Mouse (Mus musculus) thymus, postnatal 0 days (tissue): ENCODE measurements around the gene Supt20. TPM values are rescaled to one million over a fixed set of nuclear protein-coding genes. Genes with fewer than 3 reads are reported as not detected.
"Not testable (repeated sequence)": the region's sequence is repeated elsewhere in the genome, so short reads cannot be mapped to it uniquely, and the experiment has no call there.

Experiments
- DNase-seq: peaks from one replicate; pipeline ENCODE4 v3.0.0-alpha.2; 2015; ENCODE audit warnings: low spot score
- polyA plus RNA-seq: library from polyadenylated mRNA; unstranded; fragments of >200 nt; fragmentation: Nextera tagmentation; extraction: Ambion mirVana; gene quantifications from 2 replicates; pipeline ENCODE4 v1.2.1, GENCODE M21; 2015

Supt20 gene
- polyA plus RNA-seq, 1 experiment from 2014 or later, result 85.1 TPM

DNA sequence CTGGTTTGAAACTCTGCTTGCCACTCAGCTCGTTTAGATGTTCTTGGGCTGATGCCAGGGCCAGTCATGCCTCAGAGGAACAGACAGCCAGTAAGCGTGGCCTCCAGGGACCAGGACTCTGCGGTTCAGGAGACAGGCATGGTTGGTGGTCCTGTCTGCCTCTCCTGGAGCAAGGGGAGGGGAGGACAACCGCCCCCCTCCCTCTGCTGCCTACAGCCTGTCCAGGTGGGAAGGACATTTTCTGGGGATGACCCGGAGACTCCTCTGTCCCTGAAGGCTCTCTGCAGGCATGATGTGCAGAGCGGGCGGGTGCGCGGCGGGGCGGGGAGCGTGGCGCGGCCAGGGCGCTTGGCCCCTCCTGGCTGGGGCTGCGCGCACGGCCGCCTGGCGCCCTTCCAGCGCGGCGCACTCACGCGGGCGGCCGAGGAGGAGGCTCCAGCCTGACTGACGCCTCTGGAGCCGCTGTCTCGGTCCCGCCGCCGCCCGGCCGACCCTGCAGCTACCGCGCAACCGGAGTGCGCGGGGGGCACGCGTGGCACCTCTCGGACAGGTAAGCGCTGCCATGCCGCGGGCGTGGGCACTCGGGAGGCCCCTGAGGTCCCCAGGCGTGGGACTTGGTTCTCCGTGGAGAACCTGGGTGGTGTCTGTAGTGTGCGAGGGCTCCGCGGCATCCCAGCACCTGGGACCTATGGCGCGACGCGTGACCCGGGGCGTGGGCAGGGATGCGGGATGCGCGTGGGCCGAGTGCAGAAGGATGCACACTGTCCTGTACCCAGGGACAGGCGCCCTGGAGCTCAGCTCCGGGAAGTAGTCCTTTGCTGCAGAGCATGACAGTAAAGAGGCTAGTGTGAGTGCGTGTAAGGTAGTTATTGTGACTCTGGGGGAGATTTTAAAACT, 62.8 kb downstream of the Supt20 start, which contains the start of gene Smad9:
TSS of gene Smad9 (plus strand) at position 438 of the 897 bp plus-strand sequence.
- no peak for DNase-seq

DNA sequence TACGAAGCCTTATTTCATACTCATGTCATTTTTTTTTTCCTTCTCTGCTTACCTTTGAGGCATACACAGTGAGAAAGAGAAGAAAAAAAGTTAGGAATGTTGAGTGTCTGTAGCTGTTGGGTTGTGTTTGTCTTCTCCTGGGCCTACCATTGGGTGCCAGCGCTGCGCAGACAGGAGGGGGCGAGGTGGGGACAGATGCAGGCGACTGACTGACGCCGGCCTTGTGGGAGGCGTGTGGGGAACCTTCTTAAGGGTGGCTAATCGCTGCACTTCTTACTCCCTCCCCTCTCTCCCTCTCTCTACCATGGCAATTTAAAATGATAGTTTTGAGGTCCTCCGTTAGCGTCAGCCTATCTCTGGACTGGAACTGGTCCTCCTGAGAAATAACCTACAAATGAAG, 63.5 kb downstream of the Supt20 start:
- DNase-seq, result no peak

DNA sequence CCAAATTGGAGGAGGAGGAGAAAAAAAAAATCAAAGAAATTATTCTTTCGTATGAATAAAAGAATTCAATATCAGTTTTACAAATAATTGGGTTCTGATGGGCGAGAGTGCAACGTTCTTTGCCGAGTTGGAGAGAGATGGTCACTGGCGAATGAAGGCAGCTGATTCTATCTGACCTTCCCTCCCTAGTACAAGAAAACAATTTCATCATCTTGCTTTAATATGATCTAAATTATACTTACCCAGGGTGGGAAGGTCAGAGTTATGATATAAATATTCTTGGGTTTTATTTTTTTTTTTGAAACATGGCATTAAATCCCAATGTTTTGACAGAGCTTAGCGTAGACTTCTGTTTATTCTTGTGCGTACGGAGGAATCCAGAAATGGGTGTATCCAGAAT, 64.8 kb downstream of the Supt20 start:
- DNase-seq, result no peak

DNA sequence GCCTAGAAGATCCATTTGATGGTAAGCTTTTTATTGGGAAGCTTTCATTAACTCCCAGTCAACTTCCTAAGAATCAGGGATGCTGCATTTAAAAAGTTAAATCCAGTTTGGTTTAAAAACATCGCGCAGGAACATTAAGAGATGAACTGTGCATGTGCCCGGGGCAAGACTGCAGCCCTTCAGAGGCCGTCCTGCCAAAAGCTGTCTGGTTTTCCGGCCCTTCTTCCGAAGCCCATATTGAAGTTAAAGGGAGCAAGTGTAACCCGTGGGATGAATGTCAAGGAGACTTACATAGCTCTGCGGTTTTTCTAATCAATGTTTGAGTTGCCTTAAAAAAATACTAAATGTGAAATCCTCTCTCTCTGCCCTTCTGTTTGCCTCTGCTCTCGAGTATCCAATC, 66.6 kb downstream of the Supt20 start:
- DNase-seq, result no peak

DNA sequence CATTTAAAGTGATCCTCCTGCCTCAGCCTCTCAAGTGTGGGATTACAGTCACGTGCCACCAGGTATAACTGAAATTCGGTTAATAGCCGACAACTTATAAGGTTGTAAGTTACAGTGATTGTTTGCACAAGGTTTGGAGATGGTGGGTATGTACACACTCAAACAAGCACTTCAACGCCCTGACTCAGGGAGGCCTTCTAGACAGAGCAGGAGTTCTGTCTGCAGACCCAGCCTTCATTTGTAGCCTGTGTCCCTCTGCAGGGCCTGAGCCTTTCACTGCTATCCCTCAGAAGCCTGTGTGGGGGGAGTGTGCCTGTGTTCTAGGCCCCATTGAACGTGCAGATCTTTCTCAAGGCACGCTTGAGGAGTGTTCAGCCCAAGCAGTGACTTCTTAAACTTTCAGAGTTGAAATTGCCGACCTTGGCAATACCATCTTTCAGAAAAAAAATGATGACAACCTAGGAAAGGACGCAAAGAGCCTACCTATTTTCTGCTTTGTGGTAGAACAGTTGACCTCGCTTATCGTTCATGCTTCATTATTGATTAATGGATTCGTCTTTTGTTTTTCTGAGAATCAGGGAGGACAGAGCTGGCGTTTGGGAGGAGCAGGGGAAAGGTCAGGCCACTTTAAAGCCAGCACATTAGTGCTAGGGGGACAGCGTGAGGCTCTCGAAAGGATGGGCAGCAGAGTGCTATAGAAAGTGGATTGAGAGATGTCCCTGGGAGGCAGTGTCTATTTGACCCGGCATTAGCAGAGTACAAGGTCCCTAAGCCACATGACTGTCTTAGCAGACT, 67.9 kb downstream of the Supt20 start:
- DNase-seq, result no peak

DNA sequence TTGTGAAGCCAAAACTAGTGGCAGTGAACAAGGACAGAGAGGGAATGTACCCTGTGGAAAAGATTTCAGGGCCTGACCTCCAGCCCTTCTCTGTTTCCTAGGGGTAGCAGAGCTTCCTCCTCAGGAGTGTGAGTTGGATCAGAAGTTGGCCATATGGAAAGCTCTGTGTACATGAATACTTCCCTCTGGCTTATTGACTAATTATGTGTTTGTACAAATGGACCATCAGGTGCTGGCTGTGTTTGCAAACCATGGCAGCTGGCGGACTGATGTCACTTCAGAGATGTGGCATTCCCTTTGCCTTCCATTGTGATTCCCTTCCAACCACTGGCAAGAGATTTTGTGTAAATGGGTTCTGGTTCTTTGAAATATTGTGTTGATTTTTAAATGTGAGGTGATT, 68.7 kb downstream of the Supt20 start:
- DNase-seq, result no peak

DNA sequence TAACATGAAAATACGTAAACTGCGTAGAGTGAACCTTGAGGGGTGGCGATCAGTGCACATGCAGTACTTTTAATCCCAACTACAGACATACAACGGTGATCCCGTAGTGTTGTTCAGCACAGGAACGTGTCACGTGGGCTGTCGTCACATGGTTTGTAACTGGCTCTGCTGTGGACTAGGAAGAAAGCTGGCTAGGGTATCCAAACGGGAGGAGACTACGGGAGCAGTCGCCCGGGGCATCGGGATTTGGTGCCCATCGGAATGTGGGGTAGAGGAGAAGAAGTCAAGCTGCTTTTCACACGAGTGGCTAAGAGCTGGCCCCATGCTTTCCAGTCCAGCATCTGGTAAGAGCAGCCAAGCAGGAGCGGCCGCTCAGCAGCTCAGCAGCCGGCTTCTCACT, 71.8 kb downstream of the Supt20 start:
- no peak for DNase-seq

DNA sequence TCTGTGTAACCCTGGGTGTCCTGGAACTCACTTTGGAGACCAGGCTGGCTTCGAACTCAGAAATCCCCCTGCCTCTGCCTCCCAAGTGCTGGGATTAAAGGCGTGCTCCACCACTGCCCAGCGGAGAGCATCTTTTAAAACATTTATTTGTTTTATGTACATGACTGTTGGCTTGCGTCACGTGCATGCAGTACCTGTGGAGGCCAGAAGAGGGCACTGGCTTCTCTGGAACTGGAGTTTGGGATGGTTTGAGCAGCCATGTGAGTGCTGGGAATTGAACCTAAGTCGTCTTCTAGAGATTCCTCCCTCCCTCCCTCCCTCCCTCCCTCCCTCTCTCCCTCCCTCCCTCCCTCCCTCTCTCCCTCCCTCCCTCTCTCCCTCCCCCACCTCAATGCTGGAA, 72.9 kb downstream of the Supt20 start:
- DNase-seq, result not testable (repeated sequence)

DNA sequence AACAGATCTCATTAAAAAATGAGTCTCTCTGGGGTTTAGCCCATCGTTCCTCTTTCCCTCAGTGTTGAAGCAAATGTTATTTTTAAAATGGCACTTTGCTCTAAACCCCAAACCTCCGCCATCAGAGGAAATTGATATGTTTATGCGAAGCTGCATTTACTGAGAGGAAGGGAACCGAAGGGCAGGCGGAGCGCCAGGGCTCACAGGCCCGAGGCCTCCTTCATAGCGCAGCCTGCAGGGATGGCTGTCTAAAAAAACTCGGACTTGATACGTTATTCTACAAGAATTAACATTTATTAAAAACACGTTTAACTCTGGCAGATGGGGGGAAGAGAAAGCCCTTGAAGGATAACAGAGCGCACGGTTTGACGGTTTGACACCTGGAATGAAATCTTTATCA, 73.4 kb downstream of the Supt20 start:
- DNase-seq, result no peak

DNA sequence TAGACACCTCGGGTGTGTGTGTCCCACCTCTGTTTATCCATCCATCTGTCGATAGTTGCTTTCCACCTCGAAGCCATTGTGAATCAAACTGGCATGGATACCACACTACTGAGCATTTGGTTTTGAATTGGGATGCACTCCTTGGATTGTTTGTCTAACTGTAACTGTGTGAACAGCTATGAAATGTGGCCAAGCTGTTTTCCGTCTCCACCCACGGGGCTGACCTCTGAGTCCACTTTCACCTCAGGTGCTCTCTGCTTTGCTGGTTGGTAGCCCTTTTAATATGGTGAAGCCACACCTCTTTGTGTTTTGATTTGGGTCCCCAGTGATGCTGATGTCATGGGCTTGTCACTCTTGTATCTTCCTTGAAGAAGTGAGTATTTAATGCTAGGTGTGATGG, 74.2 kb downstream of the Supt20 start:
- no peak for DNase-seq

DNA sequence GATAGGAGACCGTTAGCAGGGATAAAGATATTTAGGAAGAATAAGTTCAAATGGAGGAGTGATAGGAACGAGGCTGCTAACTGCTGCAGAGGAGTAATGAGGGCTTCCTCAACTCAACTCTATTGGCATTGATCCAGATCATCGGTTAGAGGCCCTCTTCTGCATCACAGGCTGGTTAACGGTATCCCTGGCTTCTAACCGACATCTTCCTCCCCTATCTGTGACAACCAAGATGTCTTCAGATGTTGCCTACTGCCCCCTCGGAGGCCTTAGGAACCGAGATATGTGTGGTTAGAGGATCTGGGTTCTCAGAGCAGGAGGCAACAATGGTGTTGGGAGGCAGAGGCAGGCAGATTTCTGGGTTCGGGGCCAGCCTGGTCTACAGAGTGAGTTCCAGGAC, 76.0 kb downstream of the Supt20 start:
- DNase-seq, result no peak

DNA sequence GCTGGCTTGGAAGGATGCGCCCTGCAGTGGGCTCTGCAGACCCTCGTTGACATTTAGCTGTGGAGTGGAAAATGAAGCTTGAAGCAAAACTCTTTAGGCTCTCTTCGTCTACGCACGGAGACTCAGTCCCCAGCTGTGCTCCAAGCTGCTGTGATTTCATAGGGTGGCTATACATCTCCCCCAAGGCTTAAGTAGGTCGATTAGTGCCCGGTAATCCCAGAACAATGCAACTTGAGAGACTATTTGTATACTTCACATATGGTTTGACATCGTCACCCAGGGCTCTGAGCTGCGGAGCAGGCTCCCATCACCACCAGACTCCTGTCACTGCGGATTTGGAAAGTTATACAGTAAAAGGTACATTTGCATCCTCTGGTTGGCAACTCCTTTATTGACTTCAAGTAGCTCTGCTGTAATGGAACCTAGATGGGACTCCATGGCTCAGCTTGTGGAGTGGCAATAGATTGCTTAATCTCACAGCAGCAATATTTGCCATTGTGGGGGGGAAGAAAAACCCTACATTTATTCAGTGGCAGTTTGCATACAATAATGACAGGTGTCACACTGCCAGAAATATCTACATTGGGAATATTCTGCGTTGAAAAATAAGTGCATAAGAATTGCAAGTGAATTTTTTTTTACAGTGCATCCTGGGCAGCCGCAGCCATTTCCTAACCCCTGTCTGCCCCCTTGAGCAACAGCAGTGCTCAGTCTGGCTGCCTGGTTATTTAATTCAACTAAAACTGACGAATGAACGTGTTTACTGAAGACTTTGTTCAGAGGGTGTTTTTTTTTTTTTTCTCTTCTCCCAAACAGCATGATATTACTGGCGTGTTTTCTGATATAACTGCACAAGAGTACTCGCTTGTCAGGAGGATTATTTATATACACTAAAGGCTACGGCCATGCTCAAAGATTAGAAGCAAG, 77.0 kb downstream of the Supt20 start:
- DNase-seq, result no peak

DNA sequence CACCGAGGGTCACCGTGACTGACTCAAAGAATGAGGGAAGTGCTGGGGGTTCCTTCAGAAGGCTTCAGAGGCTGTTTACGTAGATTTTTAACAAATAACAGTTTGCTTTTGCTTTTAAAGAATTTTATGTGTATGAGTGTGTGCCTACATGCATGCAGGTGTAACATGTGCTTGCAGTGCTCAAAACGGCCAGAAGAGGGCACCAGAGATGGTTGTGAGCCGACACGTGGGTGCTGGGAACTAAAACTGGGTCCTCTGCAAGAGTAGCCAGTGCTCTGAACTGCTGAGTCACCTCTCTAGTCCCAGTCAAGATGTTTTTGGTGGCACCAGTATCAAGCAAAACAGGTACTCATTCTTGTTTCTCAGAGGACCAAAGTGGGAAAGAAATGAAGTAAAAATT, 81.0 kb downstream of the Supt20 start:
- no peak for DNase-seq

DNA sequence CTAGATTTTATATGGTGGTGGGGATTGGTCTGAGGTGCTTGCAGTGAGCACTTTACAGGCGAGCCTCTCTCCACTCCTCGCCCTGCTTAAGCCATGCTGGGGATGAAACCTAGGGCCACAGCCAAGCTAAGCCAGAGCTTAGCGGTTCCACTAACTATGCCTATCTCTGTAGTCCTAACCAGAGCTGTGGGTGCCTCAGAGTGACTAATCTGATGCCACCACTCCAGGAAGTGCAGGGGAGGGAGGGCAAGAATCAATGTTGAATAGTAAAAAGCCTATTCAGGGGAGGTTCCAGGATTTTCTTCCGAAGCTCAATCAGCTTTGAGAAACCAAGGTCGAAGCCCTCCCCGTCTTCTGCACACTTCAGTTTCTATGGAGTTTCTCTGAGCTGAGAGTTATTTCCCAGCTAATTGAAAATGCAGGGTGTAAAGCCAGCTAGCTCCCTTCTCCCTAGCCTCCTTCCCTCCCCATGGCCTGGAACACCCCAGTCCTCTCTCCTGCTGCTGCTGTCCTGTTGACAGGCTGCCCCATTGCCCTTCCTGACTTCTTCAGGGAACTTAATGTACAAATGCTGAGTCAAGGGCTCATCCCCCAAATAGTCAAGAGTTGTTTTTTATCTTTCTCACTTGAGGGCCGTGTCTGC, 83.5 kb downstream of the Supt20 start:
- DNase-seq, result no peak

Other genes starting within 250 kb of the Supt20 start
- gene Gm21958, start 21.5 kb downstream of the Supt20 start, polyA plus RNA-seq, result 0.22 TPM in 1 of 2 replicates, not detected in the other
- 139 and 158 TPM in 2 replicates for gene Exosc8, start 42.6 kb downstream of the Supt20 start, polyA plus RNA-seq
- 78.3 and 82.8 TPM in 2 replicates for gene Alg5, start 42.7 kb downstream of the Supt20 start, polyA plus RNA-seq
- 0.26 TPM in 2 replicates for gene Smad9, start 62.8 kb downstream of the Supt20 start, polyA plus RNA-seq
- gene Rfxap, start 115.0 kb downstream of the Supt20 start, polyA plus RNA-seq, result 52.0 and 52.2 TPM in 2 replicates
- gene Sertm1, start 223.1 kb downstream of the Supt20 start, polyA plus RNA-seq, result not detected in 2 replicates